Mouse (Mus musculus): ENCODE results near the gene Ttll7.

DNA sequence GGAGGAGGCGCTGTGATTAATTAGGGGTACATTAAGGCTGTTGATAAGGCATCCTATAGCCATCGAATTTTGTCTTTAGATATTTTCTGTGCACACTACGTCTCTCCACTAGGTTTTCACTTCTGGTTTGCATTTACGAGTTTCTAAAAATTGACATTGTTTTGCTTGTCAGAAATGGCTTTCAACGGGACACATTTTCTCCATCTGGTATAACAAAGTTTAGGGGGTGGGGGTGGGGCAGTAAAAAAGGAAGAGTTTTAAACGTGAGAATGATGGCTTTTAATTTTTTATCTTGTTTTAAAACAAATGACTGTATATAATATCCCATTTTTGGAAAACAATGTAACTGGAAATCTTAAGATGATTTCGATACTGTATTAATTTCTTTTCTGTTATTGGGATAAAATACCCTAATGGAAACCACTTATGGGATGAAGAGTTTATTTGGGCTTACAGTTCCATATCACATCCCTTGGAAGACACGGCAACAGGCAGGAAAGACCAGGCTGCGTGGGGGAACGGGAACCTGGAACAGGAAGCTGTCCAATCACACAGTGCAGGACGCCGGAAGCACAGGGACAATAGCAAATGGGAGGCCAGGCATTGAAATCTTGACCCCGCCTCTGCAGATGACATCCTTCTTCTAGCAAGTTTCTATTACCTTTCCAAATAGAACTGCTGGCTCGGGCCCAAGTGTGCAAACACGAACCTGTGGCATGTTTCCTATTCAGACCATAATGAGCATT is 142.7 kb downstream of the Ttll7 start:
- no peak for TF ChIP-seq CTCF (IDR thresholded peaks at IDR 0.05; ENCODE audit: borderline replicate concordance, control insufficient read depth, extremely low read depth, insufficient read depth, low read length, poor library complexity)
- TF ChIP-seq POLR2A (IDR thresholded peaks at IDR 0.05; ENCODE audit: control insufficient read depth, extremely low read depth, insufficient read depth, low read length, poor library complexity), result no peak

Data from thymus, adult 2 months (tissue).